Mouse (Mus musculus) heart, postnatal 10 days (tissue): Measurements from ENCODE around the gene Trpm5. TPM values are rescaled to one million over a fixed set of nuclear protein-coding genes. Genes with fewer than 3 reads are reported as not detected.

Experiments
- DNase-seq, 2 experiments: peaks; one replicate each; pipeline ENCODE4 v3.0.0; 2021
- intact Hi-C: fragments of 180-260 bp; cut with DNase I; formaldehyde crosslinking; loops from one replicate; pipeline ENCODE4 v1.15.1; 2025
- total RNA-seq, 2 experiments: library from RNA; stranded (reverse); gene quantifications; 2 replicates each; pipeline ENCODE4 v1.2.3; 2021

Gene Trpm5
- total RNA-seq, 2 experiments from 2014 or later: 0.43 to 0.62 TPM

GRCm38 (mm10) chr7:143106672-143107465, 12.4 kb upstream of the Trpm5 start:
- DNase-seq: peak; percentile 70 to 80
- intact Hi-C loops: no loop called here

DNA sequence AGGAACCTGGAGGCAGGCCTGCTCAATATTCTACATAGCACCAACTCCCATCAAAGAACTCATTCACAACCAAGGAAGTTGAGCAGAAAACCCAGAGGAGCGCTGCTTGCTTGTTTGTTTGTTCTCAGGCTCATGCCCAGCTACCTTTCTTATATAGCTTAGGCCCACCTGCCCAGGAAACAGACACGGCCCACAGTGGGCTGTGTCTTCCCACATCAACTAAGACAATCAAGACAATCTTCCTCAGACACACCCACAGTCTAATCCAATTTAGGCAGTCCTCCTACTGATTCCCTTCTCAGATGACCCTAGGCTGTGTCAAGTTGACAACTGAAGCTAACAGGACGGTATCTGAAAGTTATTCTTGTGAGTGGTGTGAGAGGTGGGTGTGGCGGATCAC, 11.6 kb upstream of the Trpm5 start, which contains the start of gene Kcnq1:
Gene Kcnq1 (plus strand): TSS at position 301 of the 400 bp plus-strand sequence.
- intact Hi-C loops: no loop called here
- no peak for DNase-seq

DNA sequence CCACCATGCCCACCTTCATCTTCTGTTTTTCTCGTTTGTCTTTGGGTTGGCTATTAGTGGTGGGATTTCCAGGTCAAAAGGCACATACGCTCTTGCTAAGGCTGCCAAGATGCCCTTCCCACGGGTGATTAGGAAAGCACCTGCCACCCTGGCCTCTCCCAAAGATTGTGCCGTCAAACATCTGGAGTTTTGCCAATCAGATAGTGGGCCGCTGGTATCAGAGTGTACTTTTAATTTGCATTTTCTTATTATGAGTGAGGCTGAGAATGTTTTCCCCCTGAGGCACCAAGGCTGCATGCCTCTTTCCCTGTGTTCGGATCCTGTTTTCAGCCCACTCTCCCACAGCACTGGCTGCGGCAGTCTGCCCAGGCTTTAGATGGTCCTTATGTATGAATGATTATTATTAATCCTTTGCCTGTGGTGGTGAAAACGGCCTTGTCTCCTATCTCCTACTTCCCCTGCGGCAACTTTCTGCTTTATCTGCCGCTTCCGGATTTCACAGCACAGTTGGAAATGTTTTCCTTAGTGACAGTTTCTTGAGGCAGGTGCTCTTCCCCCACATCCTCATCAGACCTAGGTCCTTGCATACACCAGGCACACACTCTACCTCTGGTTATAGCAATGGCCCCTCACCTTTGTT, 10.9 kb upstream of the Trpm5 start:
- DNase-seq: no peak
- intact Hi-C loops: no loop called here

GRCm38 (mm10) chr7:143100759-143101158, 6.3 kb upstream of the Trpm5 start:
- intact Hi-C loops: no loop called here
- peak; percentile 47 to 58 for DNase-seq

- intact Hi-C loops: loop anchor here (1.0 kb wide), 1 partner anchor 371 kb away; no protein-coding TSS in a partner anchor
- no peak for DNase-seq
Measured at GRCm38 (mm10) chr7:143095554-143095907, 1.1 kb upstream of the Trpm5 start.

- DNase-seq: no peak
- intact Hi-C loops: loop anchor here (1.0 kb wide), 2 partner anchors 44 to 58 kb away; no protein-coding TSS in a partner anchor
Measured at GRCm38 (mm10) chr7:143093847-143094246, 595 bp downstream of the Trpm5 start.

DNA sequence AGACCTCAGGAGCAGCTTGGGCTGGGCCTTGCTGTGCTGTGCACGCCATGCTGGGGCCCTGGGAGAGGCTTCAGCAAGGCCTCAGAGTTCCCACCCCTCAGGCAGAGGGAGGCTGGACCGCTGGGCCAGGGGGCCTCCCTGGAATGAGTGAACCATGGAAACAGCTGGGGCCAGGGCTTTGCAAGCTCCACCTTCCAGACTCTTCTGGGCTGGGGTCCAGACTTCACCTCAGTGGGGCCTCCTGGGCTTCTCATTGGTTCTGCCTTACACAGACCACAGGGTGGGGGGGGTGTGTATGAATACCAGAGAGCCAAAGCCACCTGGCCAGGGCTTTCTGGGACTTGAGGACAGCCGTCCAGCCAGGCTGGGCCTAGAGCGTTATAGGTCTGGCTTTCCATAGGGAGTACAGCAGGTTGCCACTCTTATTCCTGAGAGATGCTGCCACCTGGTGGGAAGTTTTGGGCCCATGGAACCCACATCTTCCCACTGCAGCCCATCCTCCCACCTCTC, 7.3 kb downstream of the Trpm5 start:
- intact Hi-C loops: loop anchor here (5.0 kb wide), 1 partner anchor 170 kb away; no protein-coding TSS in a partner anchor
- peak; percentile 69 to 79 for DNase-seq

GRCm38 (mm10) chr7:143086366-143086765, 8.1 kb downstream of the Trpm5 start:
- DNase-seq: peak; percentile 78 to 89
- intact Hi-C loops: loop anchor here (1.0 to 5.0 kb wide), 3 partner anchors 78 to 192 kb away; no protein-coding TSS in a partner anchor

DNA sequence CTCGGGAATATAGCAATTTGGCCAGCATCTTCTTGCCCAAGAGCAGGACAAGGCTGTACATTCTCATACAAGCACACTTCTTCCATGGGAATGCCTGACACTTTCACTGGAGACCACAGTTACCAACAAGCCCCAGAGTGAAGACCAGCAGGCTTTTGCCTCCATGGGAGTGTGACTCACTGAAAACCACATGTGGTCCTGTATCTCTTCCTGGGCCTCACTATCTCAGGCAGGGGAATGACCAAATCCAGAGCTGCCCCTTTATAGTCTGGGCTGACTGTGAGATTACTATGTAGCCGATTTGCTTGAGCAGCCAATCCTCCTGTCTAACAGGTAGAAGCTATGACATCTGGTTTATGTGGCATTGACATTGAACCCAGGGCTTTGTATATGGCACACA, 10.7 kb downstream of the Trpm5 start:
- DNase-seq: no peak
- intact Hi-C loops: no loop called here

GRCm38 (mm10) chr7:143082024-143082423, 12.4 kb downstream of the Trpm5 start:
- DNase-seq: no peak
- intact Hi-C loops: no loop called here

DNA sequence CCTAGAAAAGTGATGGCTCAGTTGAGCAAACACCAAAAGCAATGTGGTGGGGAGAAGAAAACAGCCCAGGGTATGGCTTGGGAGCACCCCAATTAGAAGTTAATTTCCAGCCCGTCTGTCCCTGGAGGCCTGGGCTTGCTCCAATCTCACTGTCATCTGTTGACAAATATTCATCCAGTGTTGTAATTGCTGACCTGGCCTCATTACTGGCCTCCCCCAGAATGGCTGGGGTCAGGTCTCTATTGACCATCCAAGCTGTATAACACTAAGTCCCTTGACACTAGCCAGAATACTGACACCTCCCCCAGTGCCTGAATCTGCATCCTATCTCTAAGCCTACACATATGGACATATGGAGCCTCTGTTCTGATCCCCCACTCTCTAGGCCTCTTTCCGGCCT, 17.1 kb downstream of the Trpm5 start:
- no peak for DNase-seq
- intact Hi-C loops: no loop called here

DNA sequence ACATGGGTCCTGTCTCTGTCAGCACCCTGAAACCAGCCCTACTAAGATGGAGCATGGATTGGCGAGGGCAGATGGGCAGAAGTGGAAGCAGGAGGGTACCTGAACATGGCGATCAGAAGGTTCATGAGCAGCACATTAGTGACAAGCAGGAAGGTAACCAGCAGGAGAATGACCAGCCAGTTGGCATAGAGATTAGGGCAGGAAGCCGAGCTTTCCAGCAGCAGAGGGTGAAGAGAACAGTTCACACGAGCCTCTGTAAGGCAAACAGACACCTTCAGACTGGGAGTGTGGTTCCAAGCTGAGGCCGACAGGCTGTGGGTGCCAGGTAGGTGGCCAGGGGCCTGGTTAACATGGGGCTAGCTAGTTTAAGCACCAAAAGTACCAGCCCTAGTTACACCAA, 19.0 kb downstream of the Trpm5 start:
- no peak for DNase-seq
- intact Hi-C loops: no loop called here

GRCm38 (mm10) chr7:143073086-143073485, 21.4 kb downstream of the Trpm5 start:
- DNase-seq: peak; percentile 37 to 68
- intact Hi-C loops: no loop called here

- DNase-seq: no peak
- intact Hi-C loops: no loop called here
Measured at GRCm38 (mm10) chr7:143072605-143073004, 21.8 kb downstream of the Trpm5 start.

DNA sequence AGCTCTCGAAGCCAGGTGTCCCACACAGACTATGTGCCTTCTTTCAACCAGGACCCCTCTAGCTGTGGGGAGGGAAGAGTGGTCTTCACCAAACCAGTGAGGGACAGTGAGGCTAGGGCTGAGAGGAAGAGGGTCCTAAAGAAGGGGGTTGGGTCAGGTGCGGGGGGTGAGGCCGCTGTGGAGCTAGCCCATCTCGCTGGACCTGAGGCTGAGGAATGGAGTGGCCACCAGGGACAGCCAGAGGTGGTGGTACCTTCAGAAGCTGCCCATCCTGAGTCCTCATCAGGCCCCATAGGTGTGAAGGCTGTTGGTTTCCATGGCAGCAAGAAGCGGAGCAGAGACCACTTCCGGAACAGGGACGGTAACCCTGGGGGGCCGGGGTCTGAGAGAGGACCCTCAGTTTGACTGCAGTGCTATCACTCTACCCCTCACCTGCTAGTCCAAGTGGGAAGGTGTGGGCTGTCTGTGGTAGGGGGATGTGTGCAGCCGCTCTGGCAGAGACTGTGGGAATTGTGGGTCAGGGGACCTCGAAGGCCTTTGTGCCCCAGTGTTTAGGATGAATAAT, 23.9 kb downstream of the Trpm5 start:
- intact Hi-C loops: loop anchor here (1.0 kb wide), 1 partner anchor 62 kb away; no protein-coding TSS in a partner anchor
- no peak for DNase-seq

DNA sequence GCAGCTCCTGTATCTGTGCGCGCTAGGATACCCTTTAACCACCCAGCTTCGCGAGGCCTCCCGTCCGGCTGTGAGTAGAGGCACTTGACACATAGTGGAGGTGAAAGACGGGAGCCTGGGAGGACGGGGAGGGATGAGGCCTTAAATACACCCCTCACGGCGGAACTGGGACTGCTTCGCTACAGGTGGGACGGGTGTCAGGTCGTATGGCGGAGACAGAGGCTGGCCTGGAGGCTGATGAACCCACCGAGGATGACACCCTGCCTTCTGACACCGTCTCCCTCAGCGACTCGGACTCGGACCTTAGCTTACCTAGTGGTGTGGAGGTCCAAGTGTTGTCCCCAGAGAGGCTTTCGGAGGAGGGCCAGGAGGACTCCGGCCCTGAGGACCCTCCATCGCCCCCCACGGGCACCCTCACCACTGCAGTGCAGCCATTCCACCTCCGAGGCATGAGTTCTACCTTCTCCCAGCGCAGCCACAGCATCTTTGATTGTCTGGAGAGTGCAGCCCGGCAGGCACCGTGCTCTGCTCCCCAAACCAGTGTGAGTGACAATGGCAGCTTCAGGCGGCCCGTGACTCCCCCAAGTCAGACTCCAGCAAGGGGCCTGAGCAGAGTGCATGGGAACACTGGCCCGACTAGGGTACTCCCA, 24.6 kb downstream of the Trpm5 start:
- DNase-seq: peak in 1 of 2 experiments; percentile 24
- intact Hi-C loops: loop anchor here (2.0 kb wide), 1 partner anchor 17 kb away; the partner anchor contains the start of gene Cd81

- intact Hi-C loops: loop anchor here (2.0 kb wide), 1 partner anchor 16 kb away; the partner anchor contains the start of gene Cd81
- peak; percentile 99 for DNase-seq
Measured at GRCm38 (mm10) chr7:143068882-143069591, 25.4 kb downstream of the Trpm5 start, which contains the start of gene Tssc4. Gene Tssc4, plus strand, starts transcription at chr7:143069249.

DNA sequence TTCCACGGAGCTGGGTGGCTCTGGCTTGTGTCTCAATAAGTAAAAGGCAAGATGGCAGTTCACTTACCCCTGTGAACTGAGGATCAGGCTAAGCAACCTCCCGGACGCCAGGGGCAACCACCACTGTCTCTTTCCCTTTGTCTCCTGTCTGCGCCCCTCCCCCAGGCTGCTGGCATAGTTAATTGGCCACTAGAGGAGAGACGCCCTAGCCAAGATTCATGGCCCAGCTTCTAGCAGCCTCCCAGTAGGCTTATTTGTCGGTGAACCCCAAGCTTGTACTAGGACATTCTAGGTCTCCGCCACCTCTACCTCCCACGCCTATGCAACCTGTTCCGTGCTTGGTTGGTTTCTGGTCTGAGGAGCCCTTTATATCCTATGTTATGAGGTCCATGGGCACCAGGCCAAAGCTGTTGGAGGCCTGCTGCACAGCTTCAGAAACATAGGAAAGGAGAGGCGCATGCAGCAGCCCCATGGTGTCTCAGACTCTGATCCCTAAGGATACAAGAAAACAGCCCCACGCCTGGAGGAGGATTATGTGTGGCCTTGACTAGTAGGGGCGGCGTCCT, 26.0 kb downstream of the Trpm5 start:
- intact Hi-C loops: loop anchor here (2.0 kb wide), 1 partner anchor 16 kb away; the partner anchor contains the start of gene Cd81
- DNase-seq: peak in 1 of 2 experiments; percentile 48

GRCm38 (mm10) chr7:143067897-143068296, 26.5 kb downstream of the Trpm5 start:
- no peak for DNase-seq
- intact Hi-C loops: loop anchor here (2.0 kb wide), 1 partner anchor 15 kb away; the partner anchor contains the start of gene Cd81
